Mouse (Mus musculus) cerebellum, adult 11-12 months (tissue): ENCODE data around the gene Ceacam15.

Source experiments
- DNase-seq: peaks from one replicate; pipeline ENCODE4 v3.0.0; 2022

Ceacam15 gene

GRCm38 (mm10) chr7:16629598-16630296 is 45.8 kb downstream of the Ceacam15 start:
- peak; percentile 32 for DNase-seq

GRCm38 (mm10) chr7:16628096-16628771 is 47.3 kb downstream of the Ceacam15 start:
- peak; percentile 36 for DNase-seq

- DNase-seq, result peak; percentile 31
Measured at GRCm38 (mm10) chr7:16623687-16624086, 51.8 kb downstream of the Ceacam15 start.

- DNase-seq, result no peak
Measured at GRCm38 (mm10) chr7:16623131-16623530, 52.4 kb downstream of the Ceacam15 start.
